Mouse (Mus musculus) heart, adult 2 months (tissue): ENCODE data around the gene Tmprss9. TPM values are rescaled to one million over a fixed set of nuclear protein-coding genes. Genes with fewer than 3 reads are reported as not detected.

Experiments
- DNase-seq, 2 experiments: peaks; one replicate each; pipeline ENCODE4 v3.0.0; 2021
- H3K27ac ChIP-seq: fragments of 200-600 bp; 2 replicates; pipeline ENCODE4 v1.8.1; 2022
- H3K27me3 ChIP-seq: fragments of 200-500 bp; 2 replicates; pipeline ENCODE4 v1.6.1; 2012; ENCODE audit warnings: mild to moderate bottlenecking, low read length, inconsistent platforms, mixed read lengths; ENCODE audit not compliant: control insufficient read depth, insufficient read depth
- H3K36me3 ChIP-seq: fragments of 200-500 bp; 2 replicates; pipeline ENCODE4 v1.6.1; 2012; ENCODE audit warnings: low read length, inconsistent platforms; ENCODE audit not compliant: control insufficient read depth, insufficient read depth
- H3K4me1 ChIP-seq: fragments of 200-500 bp; 2 replicates; pipeline ENCODE4 v1.6.1; 2011; ENCODE audit warnings: low read length; ENCODE audit not compliant: control insufficient read depth, insufficient read depth
- H3K4me3 ChIP-seq: fragments of 200-600 bp; 2 replicates; pipeline ENCODE4 v1.8.1; 2022
- H3K79me2 ChIP-seq: fragments of 200-500 bp; replicated peaks from 2 replicates; pipeline ENCODE4 v1.6.1; 2012; ENCODE audit warnings: mild to moderate bottlenecking, inconsistent platforms, low read length, moderate library complexity, mixed read lengths; ENCODE audit not compliant: control insufficient read depth, insufficient read depth
- H3K9ac ChIP-seq: fragments of 200-500 bp; 2 replicates; pipeline ENCODE4 v1.6.1; 2012; ENCODE audit warnings: low read depth, mild to moderate bottlenecking, control low read depth, inconsistent platforms, low read length, mixed read lengths
- CTCF ChIP-seq: fragments of 200-600 bp; IDR thresholded peaks from 2 replicates; pipeline ENCODE4 v1.8.1; 2022; ENCODE audit warnings: antibody characterized with exemption, mild to moderate bottlenecking, moderate library complexity
- EP300 ChIP-seq: fragments of 200-500 bp; IDR thresholded peaks from 2 replicates; pipeline ENCODE4 v1.6.1; 2011; ENCODE audit warnings: low read depth, low read length, control low read depth; ENCODE audit not compliant: insufficient read depth
- POLR2A ChIP-seq: fragments of 200-500 bp; IDR thresholded peaks from 2 replicates; pipeline ENCODE4 v1.6.1; 2011; ENCODE audit warnings: mild to moderate bottlenecking, low read depth, low read length, control low read depth; ENCODE audit not compliant: insufficient read depth
- WGBS: fragments of 180-500 bp; shearing (Covaris S2); methylation state at CpG from one replicate; pipeline ENCODE4 v1.1.7; 2018; 5-methylcytosine and 5-hydroxymethylcytosine counted together
- intact Hi-C: fragments of 180-260 bp; cut with DNase I; formaldehyde crosslinking; loops from one replicate; pipeline ENCODE4 v1.15.1; 2025
- polyA plus RNA-seq: library from polyadenylated mRNA; depleted of rRNA; stranded (reverse); fragments of >200 nt; gene quantifications from 2 replicates; pipeline ENCODE4 v1.2.3, GENCODE M21; 2012
- total RNA-seq, 2 experiments: library from RNA; stranded (reverse); gene quantifications; 2 replicates each; pipeline ENCODE4 v1.2.3; 2021

Gene Tmprss9
- total and polyA plus RNA-seq, 3 experiments: 0.02 TPM; not detected in 2

DNA sequence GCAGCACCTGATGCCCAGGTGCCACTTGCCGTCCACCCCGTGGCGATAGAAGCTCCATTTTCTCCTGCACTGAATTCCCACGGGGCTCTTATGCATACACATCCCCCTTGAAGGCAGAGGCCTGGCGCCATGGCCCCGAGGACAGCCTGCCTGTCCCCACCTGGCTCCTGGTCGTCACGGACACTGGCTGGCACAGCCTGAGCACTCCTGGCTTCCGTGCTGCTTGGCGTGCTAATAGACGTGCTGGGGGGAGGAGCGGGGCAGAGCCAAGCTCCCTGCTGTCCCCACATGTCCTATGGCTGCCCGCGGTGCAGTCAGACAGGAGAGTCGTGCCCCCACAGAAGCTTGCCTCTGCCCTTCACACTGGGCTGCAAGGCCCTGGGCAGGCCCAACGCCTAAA is 7.2 kb upstream of the Tmprss9 start:
- DNase-seq: peak in 1 of 2 experiments; percentile 46
- Histone ChIP-seq H3K79me2 (no peaks in the 10 kb centered on the region; the same call in 1 of the 2 replicates), H3K4me1 (no peaks in the 10 kb centered on the region), H3K27ac (no peak overlapping the region), H3K4me3 (no peak overlapping the region), H3K36me3 (no peaks in the 10 kb centered on the region), H3K9ac (no peak overlapping the region), H3K27me3 (no peaks in the 10 kb centered on the region)
- intact Hi-C loops: no loop called here
- TF ChIP-seq POLR2A (no peak), EP300 (no peak), CTCF (no peak)
- 72% methylated on average over 16 of the region's 16 CpGs for WGBS

DNA sequence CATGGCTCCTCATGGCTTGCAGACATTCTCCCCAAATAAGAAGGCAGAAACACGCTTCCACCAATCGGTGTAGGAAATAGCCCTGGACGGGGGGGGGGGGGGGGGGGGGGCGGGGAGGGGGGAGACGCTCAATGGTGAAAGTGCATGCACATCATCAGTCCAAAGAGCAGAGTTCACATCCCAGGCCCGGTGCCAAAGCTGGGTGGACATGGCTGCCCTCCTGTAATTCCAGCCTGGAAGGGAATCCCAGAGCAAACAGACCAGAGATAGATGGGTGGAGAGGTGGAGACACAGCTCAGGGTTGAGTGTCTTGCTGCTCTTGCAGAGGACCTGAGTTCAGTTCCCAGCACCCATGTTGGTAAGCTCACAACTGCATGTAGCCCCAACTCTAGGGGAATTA is 655 bp upstream of the Tmprss9 start:
- intact Hi-C loops: no loop called here
- H3K27me3 ChIP-seq: no peaks in the 10 kb centered on the region
- no peak overlapping the region for H3K9ac ChIP-seq
- no peak overlapping the region for H3K4me3 ChIP-seq
- no peak overlapping the region for H3K27ac ChIP-seq
- WGBS: 66% methylated on average over 3 of the region's 6 CpGs
- H3K36me3 ChIP-seq: no peaks in the 10 kb centered on the region
- no peaks in the 10 kb centered on the region for H3K79me2 ChIP-seq
- no peaks in the 10 kb centered on the region for H3K4me1 ChIP-seq
- no peak for TF ChIP-seq CTCF
- TF ChIP-seq EP300: no peak
- TF ChIP-seq POLR2A: no peak
- no peak for DNase-seq

GRCm38 (mm10) chr10:80874035-80874434 is 2.4 kb downstream of the Tmprss9 start:
- no peaks in the 10 kb centered on the region for H3K27me3 ChIP-seq
- 79% methylated on average over 9 of the region's 9 CpGs for WGBS
- intact Hi-C loops: no loop called here
- H3K9ac ChIP-seq: no peak overlapping the region
- no peaks in the 10 kb centered on the region for H3K79me2 ChIP-seq
- no peak for DNase-seq
- no peaks in the 10 kb centered on the region for H3K4me1 ChIP-seq
- no peak overlapping the region for H3K4me3 ChIP-seq
- TF ChIP-seq CTCF: no peak
- TF ChIP-seq EP300: no peak
- no peak for TF ChIP-seq POLR2A
- no peaks in the 10 kb centered on the region for H3K36me3 ChIP-seq
- H3K27ac ChIP-seq: no peak overlapping the region

DNA sequence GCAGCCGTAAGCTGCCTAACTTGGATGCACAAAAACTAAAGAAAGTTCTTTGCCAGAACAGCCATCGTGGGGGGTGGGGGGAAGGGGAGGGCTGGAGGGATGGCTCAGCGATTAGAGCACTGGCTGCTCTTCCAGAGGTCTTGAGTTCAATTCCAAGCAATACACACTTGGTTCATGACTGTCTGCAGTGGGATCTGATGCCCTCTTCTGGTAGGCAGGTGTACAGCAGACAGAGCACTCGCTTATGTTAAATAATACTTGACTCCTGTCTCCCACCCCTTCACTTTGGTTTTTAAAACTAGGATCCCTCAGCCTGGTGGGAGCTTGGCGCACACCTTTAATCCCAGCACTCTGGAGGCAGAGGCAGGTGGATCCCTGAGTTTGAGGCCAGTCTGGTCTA is 4.4 kb downstream of the Tmprss9 start:
- Histone ChIP-seq H3K4me3 (no peak overlapping the region), H3K27ac (no peak overlapping the region), H3K4me1 (no peaks in the 10 kb centered on the region), H3K36me3 (no peaks in the 10 kb centered on the region), H3K27me3 (no peaks in the 10 kb centered on the region), H3K9ac (no peak overlapping the region), H3K79me2 (no peaks in the 10 kb centered on the region)
- peak; percentile 46 to 63 for DNase-seq
- intact Hi-C loops: loop anchor here (1.0 kb wide), 1 partner anchor 54 kb away; no protein-coding TSS in a partner anchor
- WGBS: 26% methylated on average over 5 of the region's 5 CpGs
- TF ChIP-seq CTCF: peak; percentile 92
- TF ChIP-seq POLR2A: no peak
- TF ChIP-seq EP300: 0 out of 2 replicates have a peak, but pooled peaks have one; percentile 62

DNA sequence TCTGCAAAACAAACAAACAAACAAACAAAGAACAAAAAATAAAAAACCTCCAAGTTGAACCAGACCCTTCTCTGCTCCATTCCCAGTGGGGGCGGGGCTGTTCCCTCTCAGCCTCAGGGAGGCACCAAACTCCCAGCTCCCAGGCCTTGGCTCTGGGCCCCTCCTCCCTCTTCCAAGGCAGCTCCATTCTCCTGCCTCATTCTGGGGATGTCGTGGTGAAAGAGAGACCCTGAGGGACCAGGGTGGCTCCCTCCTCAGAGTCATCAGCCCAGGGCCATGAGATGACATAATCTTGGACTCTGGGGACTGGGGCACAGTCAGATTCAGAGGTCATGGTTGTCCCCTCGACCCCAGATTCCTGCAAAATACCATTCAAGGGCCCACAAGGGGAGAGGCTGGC is 4.9 kb downstream of the Tmprss9 start:
- intact Hi-C loops: loop anchor here (1.0 kb wide), 1 partner anchor 54 kb away; no protein-coding TSS in a partner anchor
- no peak for TF ChIP-seq EP300
- no peak for TF ChIP-seq POLR2A
- TF ChIP-seq CTCF: no peak
- whole genome bisulfite sequencing: 16% methylated on average over 3 of the region's 3 CpGs
- no peak overlapping the region for H3K4me3 ChIP-seq
- no peaks in the 10 kb centered on the region for H3K4me1 ChIP-seq
- H3K36me3 ChIP-seq: no peaks in the 10 kb centered on the region
- no peak for DNase-seq
- H3K9ac ChIP-seq: no peak overlapping the region
- no peaks in the 10 kb centered on the region for H3K79me2 ChIP-seq
- no peak overlapping the region for H3K27ac ChIP-seq
- no peaks in the 10 kb centered on the region for H3K27me3 ChIP-seq

GRCm38 (mm10) chr10:80880131-80880641 is 8.5 kb downstream of the Tmprss9 start:
- no peaks in the 10 kb centered on the region for H3K4me1 ChIP-seq
- no peak overlapping the region for H3K4me3 ChIP-seq
- no peak overlapping the region for H3K27ac ChIP-seq
- H3K36me3 ChIP-seq: no peaks in the 10 kb centered on the region
- WGBS: 7% methylated on average over 5 of the region's 5 CpGs
- DNase-seq: peak; percentile 54 to 73
- H3K9ac ChIP-seq: no peak overlapping the region
- intact Hi-C loops: loop anchor here (1.0 kb wide), 1 partner anchor 132 kb away; no protein-coding TSS in a partner anchor
- H3K79me2 ChIP-seq: no peaks in the 10 kb centered on the region
- no peaks in the 10 kb centered on the region for H3K27me3 ChIP-seq
- TF ChIP-seq CTCF (peak; percentile 96), EP300 (peak; percentile 89), POLR2A (no peak)
